Mouse (Mus musculus) liver, embryonic 14.5 days (tissue): ENCODE data around the gene Oit3. TPM values are rescaled to one million over a fixed set of nuclear protein-coding genes. Genes with fewer than 3 reads are reported as not detected.

Experiments
- ATAC-seq: fragments of 200-750 bp; cut with Nextera tagmentation; 2 replicates; pipeline ENCODE4 v1.8.0; 2017; ENCODE audit warnings: moderate number of reproducible peaks, mild to moderate bottlenecking, moderate library complexity; ENCODE audit not compliant: insufficient read depth
- DNase-seq, 3 experiments: peaks; one replicate each; pipeline ENCODE4 v3.0.0-alpha.2; 2012 to 2013; ENCODE audit warnings: low read depth in 3 of 3, low spot score in 3 of 3
- H3K27ac ChIP-seq: fragments of 300-500 bp; sonication (generic); 2 replicates; pipeline ENCODE4 v1.5.1; 2014; ENCODE audit warnings: moderate library complexity, mild to moderate bottlenecking, control low read depth, inconsistent platforms
- H3K27me3 ChIP-seq: fragments of 300-500 bp; sonication (generic); 2 replicates; pipeline ENCODE4 v1.6.1; 2014; ENCODE audit warnings: mild to moderate bottlenecking, low read length, moderate library complexity; ENCODE audit not compliant: control insufficient read depth, insufficient read depth
- H3K36me3 ChIP-seq: fragments of 300-500 bp; sonication (generic); replicated peaks from 2 replicates; pipeline ENCODE4 v1.6.1; 2014; ENCODE audit warnings: low read depth; ENCODE audit not compliant: control insufficient read depth, insufficient read depth
- H3K4me1 ChIP-seq, 2 experiments: fragments of 200-500 bp in 1 of 2; fragments of 300-500 bp in 1 of 2; sonication (generic) in 1 of 2; replicated peaks; 2 replicates each; pipeline ENCODE4 v1.6.1; 2012 to 2014; ENCODE audit warnings: antibody characterized with exemption in 1 of 2, inconsistent platforms in 1 of 2, low read length in 1 of 2; ENCODE audit not compliant: control insufficient read depth in 2 of 2, insufficient read depth in 2 of 2
- H3K4me2 ChIP-seq: fragments of 300-500 bp; sonication (generic); 2 replicates; pipeline ENCODE4 v1.6.1; 2014; ENCODE audit warnings: low read depth, mild to moderate bottlenecking, control low read depth, moderate library complexity
- H3K4me3 ChIP-seq, 2 experiments: fragments of 200-500 bp in 1 of 2; fragments of 300-500 bp in 1 of 2; sonication (generic) in 1 of 2; 2 replicates each; pipeline ENCODE4 v1.5.1; 2012 to 2014; ENCODE audit warnings: low read depth in 2 of 2, low read length in 2 of 2, mild to moderate bottlenecking in 2 of 2, control low read depth in 1 of 2, inconsistent platforms in 1 of 2, moderate library complexity in 1 of 2; ENCODE audit not compliant: insufficient read depth in 1 of 2
- H3K9ac ChIP-seq: fragments of 300-500 bp; sonication (generic); replicated peaks from 2 replicates; pipeline ENCODE4 v1.6.1; 2014; ENCODE audit warnings: mild to moderate bottlenecking, control low read depth, moderate library complexity
- H3K9me3 ChIP-seq: fragments of 300-500 bp; sonication (generic); 2 replicates; pipeline ENCODE4 v1.6.1; 2016; ENCODE audit warnings: low read length, mixed read lengths; ENCODE audit not compliant: control insufficient read depth
- CTCF ChIP-seq: IDR thresholded peaks from 2 replicates; pipeline ENCODE4 v1.5.1; 2016; ENCODE audit warnings: antibody characterized with exemption, low read depth, control low read depth
- EP300 ChIP-seq: IDR thresholded peaks from 2 replicates; pipeline ENCODE4 v1.6.1; 2016; ENCODE audit warnings: antibody characterized with exemption, low read depth
- WGBS: fragments of 180-500 bp; shearing (Covaris S2); extraction: QIAGEN DNeasy Blood & Tissue Kit; methylation state at CpG from one replicate; pipeline ENCODE4 v1.1.7; 2014; ENCODE audit not compliant: insufficient replicate concordance; 5-methylcytosine and 5-hydroxymethylcytosine counted together
- polyA plus RNA-seq, 2 experiments: library from polyadenylated mRNA; depleted of rRNA in 1 of 2; stranded (reverse) in 1 of 2; unstranded in 1 of 2; fragments of >200 nt; fragmentation: Nextera tagmentation in 1 of 2; extraction: Ambion mirVana in 1 of 2; gene quantifications; 2 replicates each; pipeline versions ENCODE4 v1.2.1 to v1.2.3; 2012 to 2014

The Oit3 gene
- polyA plus RNA-seq, 2 experiments, result 16.0 to 17.5 TPM

- Histone ChIP-seq H3K9me3 (no peaks in the 10 kb centered on the region), H3K4me1 (peaks cover 0 to 3% of the 10 kb centered on the region in 2 experiments; a peak in 1 of 4 replicates), H3K36me3 (no peaks in the 10 kb centered on the region), H3K27ac (no peak overlapping the region), H3K4me3 (no peak overlapping the region), H3K9ac (no peak overlapping the region), H3K27me3 (no peaks in the 10 kb centered on the region), H3K4me2 (no peak overlapping the region)
- TF ChIP-seq CTCF, result no peak
- TF ChIP-seq EP300, result no peak
- WGBS, result 76% methylated on average over 12 of the region's 12 CpGs
- DNase-seq, result no peak
- ATAC-seq, result no peak
These were observed 2.9 kb downstream of the Oit3 start for GRCm38 (mm10) chr10:59438651-59439050.

GRCm38 (mm10) chr10:59435746-59436145 is 5.8 kb downstream of the Oit3 start:
- DNase-seq (no peak), ATAC-seq (no peak)
- TF ChIP-seq CTCF (no peak), EP300 (no peak)
- no peak overlapping the region for H3K4me2 ChIP-seq
- no peak overlapping the region for H3K4me3 ChIP-seq
- WGBS, result 83% methylated on average over 18 of the region's 18 CpGs
- H3K9ac ChIP-seq, result no peak overlapping the region
- no peaks in the 10 kb centered on the region for H3K36me3 ChIP-seq
- no peaks in the 10 kb centered on the region for H3K9me3 ChIP-seq
- peaks cover 0 to 5% of the 10 kb centered on the region in 2 experiments; a peak in 1 of 4 replicates for H3K4me1 ChIP-seq
- no peak overlapping the region for H3K27ac ChIP-seq
- no peaks in the 10 kb centered on the region for H3K27me3 ChIP-seq

- H3K27ac ChIP-seq, result no peak overlapping the region
- H3K4me1 ChIP-seq, result peaks cover 0 to 10% of the 10 kb centered on the region in 2 experiments; a peak in 1 of 4 replicates
- no peaks in the 10 kb centered on the region for H3K36me3 ChIP-seq
- no peak for TF ChIP-seq CTCF
- TF ChIP-seq EP300, result no peak
- H3K9ac ChIP-seq, result no peak overlapping the region
- H3K4me3 ChIP-seq, result no peak overlapping the region
- no peak overlapping the region for H3K4me2 ChIP-seq
- H3K27me3 ChIP-seq, result no peaks in the 10 kb centered on the region
- DNase-seq, result peak; percentile 10 to 51 (median 24)
- ATAC-seq, result peak; percentile 59; the same call in 1 of the 2 replicates
- 4% methylated on average over 6 of the region's 6 CpGs for WGBS
- no peaks in the 10 kb centered on the region for H3K9me3 ChIP-seq
These were observed 10.8 kb downstream of the Oit3 start for GRCm38 (mm10) chr10:59430701-59431218.

DNA sequence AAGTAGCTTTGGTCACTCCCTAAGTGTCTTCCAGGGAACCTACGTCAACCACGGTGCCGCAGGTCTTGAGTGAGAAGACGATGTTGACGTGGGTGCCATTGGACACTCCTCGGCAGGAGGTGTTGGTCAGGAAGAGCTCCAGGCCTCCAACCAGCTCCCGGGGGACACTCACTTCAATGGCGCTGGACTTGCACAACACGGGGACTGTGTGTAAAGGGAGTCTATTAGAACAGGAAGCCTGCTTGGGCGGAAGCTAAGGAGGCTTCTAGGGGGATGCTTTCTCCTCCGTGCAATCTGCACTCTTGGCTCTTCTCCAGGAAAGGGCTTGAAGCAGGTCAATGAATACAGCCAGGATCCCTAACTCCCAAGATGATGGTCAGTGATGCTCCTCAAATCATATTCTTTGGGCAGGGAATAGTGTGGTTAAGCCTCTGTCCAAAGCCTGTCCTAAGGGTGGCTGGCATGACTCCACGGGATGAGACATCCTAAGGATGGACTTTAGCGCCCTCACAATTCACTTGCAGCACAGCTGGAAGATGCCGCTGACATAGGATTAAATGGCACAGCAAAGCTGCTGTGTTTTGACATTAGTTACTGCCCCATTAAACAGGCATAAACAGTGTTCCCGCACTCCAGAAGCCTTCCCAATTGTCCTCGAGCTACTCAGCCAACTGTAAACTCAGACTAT is 12.0 kb downstream of the Oit3 start:
- H3K27ac ChIP-seq, result no peak overlapping the region

GRCm38 (mm10) chr10:59426371-59426770 is 15.2 kb downstream of the Oit3 start:
- no peaks in the 10 kb centered on the region for H3K27me3 ChIP-seq
- no peak for ATAC-seq
- no peaks in the 10 kb centered on the region for H3K9me3 ChIP-seq
- H3K4me2 ChIP-seq, result no peak overlapping the region
- WGBS, result 66% methylated on average over 4 of the region's 4 CpGs
- DNase-seq, result no peak
- no peaks in the 10 kb centered on the region for H3K36me3 ChIP-seq
- H3K27ac ChIP-seq, result no peak overlapping the region
- peaks cover 0 to 8% of the 10 kb centered on the region in 2 experiments; a peak in 1 of 4 replicates for H3K4me1 ChIP-seq
- TF ChIP-seq EP300, result no peak
- no peak for TF ChIP-seq CTCF
- no peak overlapping the region for H3K4me3 ChIP-seq
- H3K9ac ChIP-seq, result no peak overlapping the region

More for the DNA sequence above, 12.0 kb downstream of the Oit3 start:
- Histone ChIP-seq H3K4me2 (no peak overlapping the region), H3K27me3 (no peaks in the 10 kb centered on the region), H3K36me3 (no peaks in the 10 kb centered on the region), H3K4me1 (peaks cover 0 to 10% of the 10 kb centered on the region in 2 experiments; a peak in 1 of 4 replicates), H3K4me3 (no peak overlapping the region), H3K9me3 (no peaks in the 10 kb centered on the region), H3K9ac (no peak overlapping the region)
- ATAC-seq (no peak), DNase-seq (no peak)
- TF ChIP-seq EP300 (no peak), CTCF (no peak)
- WGBS, result 60% methylated on average over 16 of the region's 16 CpGs
